Mouse (Mus musculus) CH12.LX (cell line): ENCODE measurements around the gene Adamts14. TPM values are rescaled to one million over a fixed set of nuclear protein-coding genes. Genes with fewer than 3 reads are reported as not detected.

Source experiments
- DNase-seq: peaks from one replicate; pipeline ENCODE4 v3.0.0-alpha.2; 2013; ENCODE audit errors: extremely low read depth
- H3K27ac ChIP-seq: 2 replicates; pipeline ENCODE4 v1.5.1; 2012; ENCODE audit warnings: low read depth, mild to moderate bottlenecking, control low read depth, moderate library complexity; ENCODE audit not compliant: insufficient read depth
- H3K27me3 ChIP-seq: replicated peaks from 2 replicates; pipeline ENCODE3; 2012; ENCODE audit warnings: inconsistent platforms
- H3K36me3 ChIP-seq, 2 experiments: replicated peaks in 1 of 2; 2 replicates each; pipeline versions ENCODE3 to v1.6.1; 2012; ENCODE audit warnings: inconsistent platforms in 1 of 2, low read length in 1 of 2, mild to moderate bottlenecking in 1 of 2, mixed read lengths in 1 of 2, moderate library complexity in 1 of 2; ENCODE audit not compliant: control insufficient read depth in 1 of 2, insufficient read depth in 1 of 2
- H3K4me1 ChIP-seq, 2 experiments: 2 replicates each; pipeline ENCODE4 v1.6.1; 2012; ENCODE audit warnings: inconsistent platforms in 1 of 2, moderate library complexity in 1 of 2; ENCODE audit not compliant: insufficient read depth in 2 of 2, control insufficient read depth in 1 of 2
- H3K4me2 ChIP-seq: 2 replicates; pipeline ENCODE4 v1.6.1; 2012; ENCODE audit warnings: low read depth, mild to moderate bottlenecking, control low read depth; ENCODE audit not compliant: poor library complexity, insufficient read depth, severe bottlenecking
- H3K4me3 ChIP-seq, 3 experiments: fragments of 150-350 bp in 1 of 3; sonication (generic) in 1 of 3; replicated peaks in 1 of 3; 2 replicates each; pipeline versions ENCODE3 to v1.5.1; 2011 to 2012; ENCODE audit warnings: low read depth in 2 of 3, low read length in 2 of 3, mild to moderate bottlenecking in 2 of 3, moderate library complexity in 2 of 3, control low read depth in 1 of 3, improper control_type of control experiment in 1 of 3, inconsistent platforms in 1 of 3, mixed read lengths in 1 of 3; ENCODE audit not compliant: poor library complexity in 1 of 3
- H3K79me2 ChIP-seq: replicated peaks from 2 replicates; pipeline ENCODE4 v1.6.1; 2012; ENCODE audit warnings: mild to moderate bottlenecking, moderate library complexity; ENCODE audit not compliant: control insufficient read depth, poor library complexity, insufficient read depth, severe bottlenecking; ENCODE audit errors: extremely low read depth
- H3K9ac ChIP-seq: 2 replicates; pipeline ENCODE4 v1.6.1; 2012; ENCODE audit warnings: low read depth, mild to moderate bottlenecking, control low read depth, moderate library complexity; ENCODE audit not compliant: insufficient read depth
- H3K9me3 ChIP-seq: replicated peaks from 2 replicates; pipeline ENCODE3; 2012; ENCODE audit warnings: low read length, inconsistent platforms, mixed read lengths
- BHLHE40 ChIP-seq: IDR thresholded peaks from 2 replicates; pipeline ENCODE4 v1.6.1; 2011; ENCODE audit warnings: mild to moderate bottlenecking, low read depth, low read length, improper control_type of control experiment
- CHD1 ChIP-seq: IDR thresholded peaks from 2 replicates; pipeline ENCODE4 v1.6.1; 2012; ENCODE audit warnings: low read depth, low read length, improper control_type of control experiment, inconsistent platforms
- EP300 ChIP-seq: IDR thresholded peaks from 2 replicates; pipeline ENCODE4 v1.6.1; 2011; ENCODE audit warnings: low read length, improper control_type of control experiment
- ETS1 ChIP-seq: conservative IDR thresholded peaks from 2 replicates; pipeline ENCODE4 v1.6.1; 2012; ENCODE audit warnings: low read depth, mild to moderate bottlenecking, inconsistent platforms, low read length, improper control_type of control experiment, moderate library complexity
- GABPA ChIP-seq: IDR thresholded peaks from 2 replicates; pipeline ENCODE4 v1.6.1; 2012; ENCODE audit warnings: low read depth, low read length, improper control_type of control experiment, inconsistent platforms; ENCODE audit not compliant: insufficient replicate concordance
- HCFC1 ChIP-seq: IDR thresholded peaks from 2 replicates; pipeline ENCODE4 v1.6.1; 2012; ENCODE audit warnings: low read depth, mild to moderate bottlenecking, inconsistent platforms, low read length, improper control_type of control experiment
- IRF4 ChIP-seq: IDR thresholded peaks from 2 replicates; pipeline ENCODE4 v1.6.1; 2014; ENCODE audit warnings: low read depth, mild to moderate bottlenecking, inconsistent platforms, low read length, improper control_type of control experiment
- JUND ChIP-seq: conservative IDR thresholded peaks from 2 replicates; pipeline ENCODE4 v1.6.1; 2011; ENCODE audit warnings: low read depth, low read length, improper control_type of control experiment
- MAFK ChIP-seq: IDR thresholded peaks from 2 replicates; pipeline ENCODE4 v1.6.1; 2011; ENCODE audit warnings: low read length, improper control_type of control experiment; ENCODE audit not compliant: insufficient replicate concordance
- MAX ChIP-seq: IDR thresholded peaks from 2 replicates; pipeline ENCODE4 v1.6.1; 2011; ENCODE audit warnings: low read length, improper control_type of control experiment
- MAZ ChIP-seq: IDR thresholded peaks from 2 replicates; pipeline ENCODE4 v1.6.1; 2012; ENCODE audit warnings: low read depth, mild to moderate bottlenecking, inconsistent platforms, low read length, improper control_type of control experiment, moderate library complexity
- NRF1 ChIP-seq: IDR thresholded peaks from 2 replicates; pipeline ENCODE4 v1.6.1; 2014; ENCODE audit warnings: low read depth, mild to moderate bottlenecking, inconsistent platforms, low read length, improper control_type of control experiment, moderate library complexity
- PAX5 ChIP-seq: IDR thresholded peaks from 2 replicates; pipeline ENCODE4 v1.6.1; 2012; ENCODE audit warnings: low read length, inconsistent platforms, mixed read lengths
- RAD21 ChIP-seq: IDR thresholded peaks from 2 replicates; pipeline ENCODE4 v1.6.1; 2011; ENCODE audit warnings: low read depth, mild to moderate bottlenecking, low read length, improper control_type of control experiment, moderate library complexity
- RCOR1 ChIP-seq: conservative IDR thresholded peaks from 2 replicates; pipeline ENCODE4 v1.6.1; 2012; ENCODE audit warnings: low read depth, mild to moderate bottlenecking, inconsistent platforms, low read length, improper control_type of control experiment
- SMC3 ChIP-seq: IDR thresholded peaks from 2 replicates; pipeline ENCODE4 v1.6.1; 2011; ENCODE audit warnings: low read depth, low read length, improper control_type of control experiment
- TBP ChIP-seq: conservative IDR thresholded peaks from 2 replicates; pipeline ENCODE4 v1.6.1; 2011; ENCODE audit warnings: low read depth, low read length, improper control_type of control experiment
- TCF12 ChIP-seq: IDR thresholded peaks from 2 replicates; pipeline ENCODE4 v1.6.1; 2014; ENCODE audit warnings: low read depth, mild to moderate bottlenecking, inconsistent platforms, low read length, improper control_type of control experiment
- UBTF ChIP-seq: IDR thresholded peaks from 2 replicates; pipeline ENCODE4 v1.6.1; 2012; ENCODE audit warnings: low read depth, mild to moderate bottlenecking, inconsistent platforms, low read length, improper control_type of control experiment, moderate library complexity
- ZC3H11A ChIP-seq: IDR thresholded peaks from 2 replicates; pipeline ENCODE4 v1.6.1; 2012; ENCODE audit warnings: low read depth, mild to moderate bottlenecking, inconsistent platforms, low read length, improper control_type of control experiment
- ZKSCAN1 ChIP-seq: IDR thresholded peaks from 2 replicates; pipeline ENCODE4 v1.6.1; 2012; ENCODE audit warnings: low read depth, inconsistent platforms, low read length, improper control_type of control experiment, borderline replicate concordance
- dilution Hi-C: fragments of 300-500 bp; cut with MboI; formaldehyde crosslinking; loops from 2 replicates; pipeline ENCODE4 v1.14.3; 2020; ENCODE audit warnings: low sequenced_read_pairs; ENCODE audit not compliant: extremely low pct_unique_long_range_greater_than_20kb, extremely low pct_ligation_motif_present
- in situ Hi-C: fragments of 300-500 bp; cut with MboI; formaldehyde crosslinking; loops from 3 replicates; pipeline ENCODE4 v1.14.3; 2019; ENCODE audit warnings: low sequenced_read_pairs, low pct_ligation_motif_present, low pct_unique_long_range_greater_than_20kb, mixed read lengths
- polyA plus RNA-seq: library from polyadenylated mRNA; unstranded; fragments of >175 nt; gene quantifications from 2 replicates; pipeline ENCODE4 v1.2.1, GENCODE M21; 2012; ENCODE audit warnings: low read depth; ENCODE audit not compliant: insufficient read length
- total RNA-seq, 2 experiments: library from RNA; depleted of rRNA; stranded (reverse); fragments of 300-350 nt in 1 of 2; fragments of >200 nt in 1 of 2; gene quantifications; 2 replicates each; pipeline ENCODE4 v1.2.3; 2012 to 2014

The Adamts14 gene
- total and polyA plus RNA-seq, 3 experiments = 1.2 to 2.7 (median 2.5) TPM

DNA sequence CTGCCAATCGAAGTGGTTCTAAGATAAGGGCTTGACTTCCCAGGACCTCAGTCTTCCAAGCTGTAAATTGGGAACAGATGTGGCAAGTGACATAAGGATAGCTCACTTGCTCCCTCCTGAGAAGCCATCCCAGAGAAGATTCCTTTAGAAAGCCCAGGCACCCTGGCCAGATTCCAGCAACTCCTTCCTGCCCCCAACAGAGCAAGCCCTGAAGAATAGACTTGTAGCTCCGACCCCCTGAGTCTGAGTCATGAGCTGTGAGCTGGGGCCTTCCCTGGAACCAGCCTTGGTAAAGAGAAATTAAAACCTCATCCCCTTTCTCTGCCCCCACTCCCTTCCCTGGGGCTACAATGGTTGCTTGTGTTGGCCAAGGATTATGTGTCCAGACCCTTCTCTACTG, 1.3 kb upstream of the Adamts14 start:
- no peak for TF ChIP-seq PAX5
- TF ChIP-seq ZC3H11A = no peak
- no peak for TF ChIP-seq RCOR1
- no peak for TF ChIP-seq IRF4
- TF ChIP-seq MAFK = no peak
- no peak for TF ChIP-seq HCFC1
- TF ChIP-seq ETS1 = no peak
- TF ChIP-seq BHLHE40 = no peak
- no peak for TF ChIP-seq TBP
- TF ChIP-seq MAZ = no peak
- no peak for TF ChIP-seq ZKSCAN1
- no peak for TF ChIP-seq CHD1
- TF ChIP-seq NRF1 = no peak
- no peak for TF ChIP-seq GABPA
- no peak for TF ChIP-seq SMC3
- TF ChIP-seq JUND = no peak
- dilution Hi-C loops (no loop called here), in situ Hi-C loops (no loop called here)
- Histone ChIP-seq H3K79me2 (no peaks in the 10 kb centered on the region), H3K9ac (no peak overlapping the region), H3K27me3 (peaks cover 2% of the 10 kb centered on the region), H3K36me3 (no peaks in the 10 kb centered on the region), H3K9me3 (no peaks in the 10 kb centered on the region), H3K4me2 (no peak overlapping the region), H3K4me1 (peaks cover 5 to 18% of the 10 kb centered on the region in 2 experiments), H3K27ac (no peak overlapping the region), H3K4me3 (no peak overlapping the region)
- DNase-seq = no peak

GRCm38 (mm10) chr10:61273844-61274215, 592 bp upstream of the Adamts14 start:
- peaks cover 3 to 18% of the 10 kb centered on the region in 2 experiments for H3K4me1 ChIP-seq
- no peak for DNase-seq

More at GRCm38 (mm10) chr10:61273844-61274215, 592 bp upstream of the Adamts14 start:
- Histone ChIP-seq H3K27me3 (peaks cover 2% of the 10 kb centered on the region), H3K27ac (no peak overlapping the region), H3K4me2 (no peak overlapping the region), H3K9ac (no peak overlapping the region), H3K36me3 (no peaks in the 10 kb centered on the region), H3K79me2 (no peaks in the 10 kb centered on the region), H3K4me3 (no peak overlapping the region), H3K9me3 (no peaks in the 10 kb centered on the region)
- in situ Hi-C loops = no loop called here
- TF ChIP-seq UBTF (no peak), MAX (no peak), NRF1 (no peak), ZC3H11A (no peak), SMC3 (no peak), EP300 (no peak), RAD21 (no peak), TCF12 (no peak), PAX5 (no peak)
- dilution Hi-C loops = no loop called here
